ENCODE assay signal across 18 mouse cellular contexts in genomic region chr12:26589091-26589490, GRCm38 (mm10).
DNase-seq lines count a peak whose midpoint lies in the region; ATAC-seq lines count a peak whose summit lies in the region.
"Had no signal": no experiment of that assay in that cellular context is flagged by ENCODE, and none has a peak within 500 bp of the region (broad histone marks: within the 10 kb centered on the region; RNA-seq: fewer than 3 reads in every experiment).

No protein-coding gene starts in this region.

- no peak overlapping the region for H3K4me3 ChIP-seq in forebrain, embryonic 15.5 days
- no peak overlapping the region for H3K4me3 ChIP-seq in forebrain, embryonic 12.5 days (replicated peaks)
- no peak overlapping the region for H3K4me3 ChIP-seq in liver, embryonic 12.5 days
- H3K4me3 ChIP-seq: embryonic facial prominence, embryonic 12.5 days; hindbrain, embryonic 12.5 days had no signal

- DNase-seq in right cerebral cortex, adult 2 months (ENCODE audit: low spot score in 2 of 2) = peak; percentile 44 to 48
- DNase-seq in right cerebral cortex, postnatal 4 days = no peak
- DNase-seq in left cerebral cortex, postnatal 14 days (ENCODE audit: low spot score in 2 of 2) = peak; percentile 37 to 81
- no peak for DNase-seq in ovary, postnatal 36 days (ENCODE audit: low spot score)
- DNase-seq: adrenal gland, adult 2 months; cerebellum, adult 18-20 months; cerebellum, postnatal 36 days; gastrocnemius, postnatal 10 days; lung, postnatal 10 days; thymus, postnatal 25 days had no signal

- H3K27me3 ChIP-seq in forebrain, embryonic 15.5 days = no peaks in the 10 kb centered on the region
- no peaks in the 10 kb centered on the region for H3K27me3 ChIP-seq in forebrain, embryonic 12.5 days
- no peaks in the 10 kb centered on the region for H3K27me3 ChIP-seq in liver, embryonic 12.5 days (replicated peaks)
- H3K27me3 ChIP-seq: CH12.LX; embryonic facial prominence, embryonic 12.5 days; hindbrain, embryonic 12.5 days had no signal

- ATAC-seq in forebrain, embryonic 15.5 days (replicated peaks) = no peak
- ATAC-seq in forebrain, embryonic 12.5 days (ENCODE audit: low FRiP score) = no peak
- ATAC-seq in liver, embryonic 12.5 days = no peak
- ATAC-seq: intestine, embryonic 16.5 days; midbrain, embryonic 16.5 days had no signal

- intact Hi-C loops in left cerebral cortex, postnatal 14 days (cut with DNase I) = no loop called here

- no peaks in the 10 kb centered on the region for H3K36me3 ChIP-seq in forebrain, embryonic 15.5 days
- H3K36me3 ChIP-seq in forebrain, embryonic 12.5 days (replicated peaks) = no peaks in the 10 kb centered on the region
- no peaks in the 10 kb centered on the region for H3K36me3 ChIP-seq in liver, embryonic 12.5 days
- H3K36me3 ChIP-seq: embryonic facial prominence, embryonic 12.5 days; hindbrain, embryonic 12.5 days had no signal

- H3K9me3 ChIP-seq in forebrain, embryonic 15.5 days = no peaks in the 10 kb centered on the region
- no peaks in the 10 kb centered on the region for H3K9me3 ChIP-seq in forebrain, embryonic 12.5 days
- H3K9me3 ChIP-seq in liver, embryonic 12.5 days (replicated peaks) = no peaks in the 10 kb centered on the region
- H3K9me3 ChIP-seq: hindbrain, embryonic 12.5 days had no signal

- no peak overlapping the region for H3K9ac ChIP-seq in forebrain, embryonic 15.5 days (replicated peaks)
- H3K9ac ChIP-seq in forebrain, embryonic 12.5 days = no peak overlapping the region
- H3K9ac ChIP-seq in liver, embryonic 12.5 days = no peak overlapping the region
- H3K9ac ChIP-seq: embryonic facial prominence, embryonic 12.5 days; hindbrain, embryonic 12.5 days had no signal

- no peak overlapping the region for H3K4me2 ChIP-seq in forebrain, embryonic 15.5 days (replicated peaks)
- no peak overlapping the region for H3K4me2 ChIP-seq in forebrain, embryonic 12.5 days
- H3K4me2 ChIP-seq in liver, embryonic 12.5 days = no peak overlapping the region
- H3K4me2 ChIP-seq: embryonic facial prominence, embryonic 12.5 days; hindbrain, embryonic 12.5 days had no signal

- H3K27ac ChIP-seq in forebrain, embryonic 15.5 days (replicated peaks) = peak overlapping the region; percentile 61
- no peak overlapping the region for H3K27ac ChIP-seq in forebrain, embryonic 12.5 days
- no peak overlapping the region for H3K27ac ChIP-seq in liver, embryonic 12.5 days
- H3K27ac ChIP-seq: embryonic facial prominence, embryonic 12.5 days; hindbrain, embryonic 12.5 days had no signal

- peaks cover 5% of the 10 kb centered on the region; the same call in 1 of the 2 replicates for H3K4me1 ChIP-seq in forebrain, embryonic 15.5 days
- no peaks in the 10 kb centered on the region for H3K4me1 ChIP-seq in forebrain, embryonic 12.5 days
- H3K4me1 ChIP-seq in liver, embryonic 12.5 days = no peaks in the 10 kb centered on the region
- H3K4me1 ChIP-seq: embryonic facial prominence, embryonic 12.5 days; hindbrain, embryonic 12.5 days had no signal

Comparison
In these comparisons a context has a peak if more than half of its experiments do, and no peak if none do; other contexts are left out.
1. DNase-seq: peak in right cerebral cortex, adult 2 months (2 of 2) and left cerebral cortex, postnatal 14 days (2 of 2); none in right cerebral cortex, postnatal 4 days (single experiment) and ovary, postnatal 36 days (single experiment).